Mouse (Mus musculus): ENCODE measurements around the gene Foxp1. TPM values are rescaled to one million over a fixed set of nuclear protein-coding genes. Genes with fewer than 3 reads are reported as not detected.

Gene Foxp1
- total RNA-seq, 2 experiments from 2014 or later = 69.8 to 75.1 TPM

GRCm38 (mm10) chr6:99443460-99443859, 79.1 kb downstream of the Foxp1 start:
- no peak for DNase-seq (ENCODE audit: low spot score in 2 of 2)

DNA sequence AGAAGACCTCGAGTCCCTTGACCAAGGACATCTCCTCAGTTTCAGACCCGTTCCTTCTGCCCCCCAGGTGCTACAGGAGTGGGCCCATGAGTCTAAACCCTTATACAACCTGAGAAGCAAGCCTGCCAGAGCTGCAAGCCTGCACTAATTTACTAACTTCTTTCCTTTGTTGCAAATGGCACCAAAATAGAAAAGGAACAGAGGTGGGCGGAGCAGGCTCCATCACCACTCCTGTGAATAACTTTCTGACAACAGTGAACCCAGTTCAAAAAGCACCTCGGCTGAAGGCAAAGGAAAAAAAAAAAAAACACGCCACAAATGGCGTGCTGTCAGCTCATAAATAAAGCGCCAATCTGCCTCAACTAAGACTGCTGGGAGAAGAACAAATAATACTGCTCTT, 81.4 kb downstream of the Foxp1 start:
- DNase-seq (ENCODE audit: low spot score in 2 of 2) = no peak

- no peak for DNase-seq (ENCODE audit: low spot score in 2 of 2)
Observed at GRCm38 (mm10) chr6:99440606-99441005, 81.9 kb downstream of the Foxp1 start.

GRCm38 (mm10) chr6:99439878-99440361, 82.6 kb downstream of the Foxp1 start:
- no peak for DNase-seq (ENCODE audit: low spot score in 2 of 2)

DNA sequence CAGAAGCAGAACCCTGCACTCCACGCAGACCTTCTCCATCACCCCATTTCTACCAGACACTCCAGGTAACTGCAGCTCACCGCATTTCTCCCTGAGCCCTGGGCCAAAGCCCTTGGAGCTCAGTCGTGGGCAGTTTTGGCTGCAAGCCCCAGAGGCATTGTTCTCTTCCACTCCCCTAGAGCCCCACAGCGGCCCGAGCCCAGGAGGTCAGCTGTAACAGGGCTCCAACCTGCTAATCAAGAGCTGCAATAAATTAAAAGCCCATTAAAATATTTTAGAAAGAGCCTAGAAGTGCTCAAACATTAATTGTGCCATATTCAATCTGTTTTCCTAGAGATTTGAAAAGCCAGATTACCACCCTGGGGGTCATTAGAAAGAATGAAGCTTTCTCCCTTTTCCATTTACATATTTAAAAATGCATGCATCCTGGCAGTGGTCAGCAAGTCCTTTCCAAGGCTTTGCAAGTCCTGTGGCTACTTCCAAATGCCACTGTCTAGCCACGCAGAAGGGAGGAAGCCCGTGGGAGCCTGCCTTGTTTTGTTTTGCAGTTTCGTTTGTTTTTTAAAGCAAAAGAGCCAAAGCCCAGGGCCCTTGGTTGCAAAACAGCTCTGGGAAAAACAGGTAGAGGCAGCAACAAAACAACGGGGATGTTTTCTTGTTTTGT, 83.2 kb downstream of the Foxp1 start:
- DNase-seq (ENCODE audit: low spot score in 2 of 2) = no peak

- DNase-seq (ENCODE audit: low spot score in 2 of 2) = no peak
Observed at GRCm38 (mm10) chr6:99436371-99436770, 86.2 kb downstream of the Foxp1 start.

DNA sequence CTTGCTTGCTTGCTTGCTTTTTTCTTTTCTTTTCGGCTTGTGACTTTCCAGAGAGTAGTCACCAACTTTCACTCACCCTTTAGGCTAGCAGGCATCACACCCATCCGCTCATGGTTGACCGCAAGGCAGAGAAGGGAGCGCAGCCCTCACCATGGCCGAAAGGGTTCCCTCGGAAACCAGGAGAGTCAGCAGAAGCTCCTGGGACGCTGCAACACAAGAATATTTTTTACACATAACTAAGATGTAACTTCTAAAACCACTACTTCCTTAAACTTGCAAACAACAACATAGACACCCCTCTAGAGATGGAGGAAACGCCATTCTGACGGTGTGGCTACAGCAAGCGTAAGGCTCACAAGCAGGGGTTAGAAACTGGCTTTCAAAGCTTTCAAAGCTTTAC, 87.4 kb downstream of the Foxp1 start:
- no peak for DNase-seq (ENCODE audit: low spot score in 2 of 2)

GRCm38 (mm10) chr6:99433006-99433405, 89.5 kb downstream of the Foxp1 start:
- DNase-seq (ENCODE audit: low spot score in 2 of 2) = no peak

DNA sequence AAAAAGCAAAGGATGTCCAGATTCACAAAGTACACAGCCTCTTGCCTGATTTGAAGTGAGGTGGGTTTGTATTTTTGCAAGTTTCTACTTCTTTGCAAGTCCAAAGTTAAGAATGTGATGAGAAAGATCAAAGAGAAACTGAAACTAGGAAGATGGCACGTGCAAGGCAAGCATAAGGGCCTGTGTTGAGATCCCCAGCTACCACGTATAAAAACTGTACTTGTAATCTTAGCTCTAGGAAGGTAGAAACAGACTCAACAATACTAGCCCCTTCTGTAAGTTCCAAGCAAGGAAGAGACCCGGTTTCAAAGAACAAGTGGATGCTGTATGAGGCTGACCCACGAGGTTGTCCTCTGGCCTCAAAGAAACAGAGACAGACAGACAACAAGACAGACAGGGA, 90.6 kb downstream of the Foxp1 start:
- DNase-seq (ENCODE audit: low spot score in 2 of 2) = no peak

- DNase-seq (ENCODE audit: low spot score in 2 of 2) = no peak
Observed at GRCm38 (mm10) chr6:99430560-99430959, 92.0 kb downstream of the Foxp1 start.

DNA sequence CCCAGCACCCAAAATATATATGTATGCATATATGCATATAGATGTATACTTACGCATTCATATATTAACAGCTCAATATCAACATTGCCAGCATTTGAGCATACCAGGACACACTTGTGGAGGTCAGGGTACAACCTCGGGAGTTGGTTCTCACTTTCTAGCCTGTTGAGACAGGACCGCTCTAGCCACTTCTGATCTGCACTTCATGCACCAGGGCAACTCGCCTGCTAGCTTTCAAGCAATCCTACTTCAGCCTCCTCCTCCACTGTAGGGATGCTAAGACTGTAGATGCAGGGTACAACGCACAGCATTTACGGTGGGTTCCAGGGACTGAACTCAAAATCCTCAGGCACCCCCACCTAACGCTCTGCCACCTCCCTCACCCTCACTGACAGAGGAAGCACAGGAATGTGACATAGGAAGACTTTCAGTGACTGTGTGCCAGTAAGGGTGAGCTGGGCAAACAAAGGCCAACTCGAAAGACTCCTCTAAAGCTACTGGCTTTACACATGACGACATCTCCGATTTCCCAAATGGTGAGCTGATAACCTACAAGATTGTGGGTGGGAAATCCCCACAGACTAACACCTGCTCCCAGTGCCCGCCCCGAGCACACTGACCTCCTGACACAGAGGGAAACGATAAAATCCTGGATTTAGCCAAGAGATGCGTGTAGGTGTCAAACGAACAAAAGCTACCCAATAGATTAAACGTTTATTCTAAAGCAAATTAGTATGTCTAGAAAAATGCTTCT, 93.0 kb downstream of the Foxp1 start:
- DNase-seq (ENCODE audit: low spot score in 2 of 2) = no peak

- no peak for DNase-seq (ENCODE audit: low spot score in 2 of 2)
Observed at GRCm38 (mm10) chr6:99428961-99429360, 93.6 kb downstream of the Foxp1 start.

DNA sequence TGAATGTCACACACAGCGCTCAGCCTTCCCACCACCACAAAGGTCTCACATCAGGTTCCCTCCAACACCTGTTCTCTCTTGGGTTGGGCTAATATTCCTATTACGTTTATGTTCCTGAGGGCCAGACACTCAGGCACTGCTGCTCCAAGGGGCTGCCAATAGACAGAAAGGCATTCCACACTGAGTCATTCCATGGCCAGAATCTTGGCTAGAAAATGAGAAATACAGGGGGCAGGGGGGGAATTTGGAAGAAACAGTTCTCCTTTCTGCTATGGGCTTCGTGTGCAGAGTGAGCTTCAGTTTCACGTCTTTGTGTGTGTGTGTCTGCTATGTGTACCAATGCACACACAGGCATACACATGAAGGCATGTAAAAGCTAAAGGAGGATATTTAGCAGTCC, 95.2 kb downstream of the Foxp1 start:
- no peak for DNase-seq (ENCODE audit: low spot score in 2 of 2)

DNA sequence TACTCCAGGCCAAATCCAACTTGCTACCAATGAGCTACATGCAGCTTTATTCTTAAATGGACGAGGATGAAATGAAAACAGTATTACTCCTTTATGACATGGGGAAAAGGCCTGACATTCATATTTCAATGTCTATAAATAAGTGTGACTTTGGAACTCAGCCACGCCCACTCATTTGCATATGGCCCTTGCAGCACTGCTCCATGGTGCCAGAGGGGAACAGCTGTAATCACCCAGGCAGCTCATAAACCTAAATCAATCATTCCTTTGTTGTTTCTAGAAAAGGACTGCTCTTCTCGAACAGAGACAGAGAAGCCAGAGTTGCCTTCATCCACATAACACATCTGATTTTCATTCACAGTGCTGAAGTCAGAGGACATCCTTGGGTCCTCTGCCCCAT, 97.5 kb downstream of the Foxp1 start:
- no peak for DNase-seq (ENCODE audit: low spot score in 2 of 2)

DNA sequence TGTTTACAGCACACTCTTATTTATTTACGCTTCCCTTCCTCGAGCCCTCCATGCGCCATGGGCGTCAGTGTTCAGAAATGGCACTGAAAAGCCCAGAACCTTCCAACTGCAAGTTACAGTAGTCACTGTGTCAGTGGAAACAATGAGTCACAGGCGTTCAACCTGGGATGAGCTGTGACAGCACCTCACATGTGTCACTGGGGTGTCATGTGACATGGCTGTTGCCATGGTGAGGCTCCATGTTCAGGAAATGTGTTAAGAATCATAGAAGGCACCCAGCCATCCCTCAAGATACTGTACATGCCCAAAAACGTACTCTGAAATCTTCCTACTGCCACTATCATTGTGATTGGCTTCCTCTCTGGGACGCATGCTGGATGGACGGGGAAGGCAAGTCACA, 101.9 kb downstream of the Foxp1 start:
- no peak for DNase-seq (ENCODE audit: low spot score in 2 of 2)

- no peak for DNase-seq (ENCODE audit: low spot score in 2 of 2)
Observed at GRCm38 (mm10) chr6:99412598-99412997, 109.9 kb downstream of the Foxp1 start.

GRCm38 (mm10) chr6:99409602-99410001, 112.9 kb downstream of the Foxp1 start:
- DNase-seq (ENCODE audit: low spot score in 2 of 2) = no peak

DNA sequence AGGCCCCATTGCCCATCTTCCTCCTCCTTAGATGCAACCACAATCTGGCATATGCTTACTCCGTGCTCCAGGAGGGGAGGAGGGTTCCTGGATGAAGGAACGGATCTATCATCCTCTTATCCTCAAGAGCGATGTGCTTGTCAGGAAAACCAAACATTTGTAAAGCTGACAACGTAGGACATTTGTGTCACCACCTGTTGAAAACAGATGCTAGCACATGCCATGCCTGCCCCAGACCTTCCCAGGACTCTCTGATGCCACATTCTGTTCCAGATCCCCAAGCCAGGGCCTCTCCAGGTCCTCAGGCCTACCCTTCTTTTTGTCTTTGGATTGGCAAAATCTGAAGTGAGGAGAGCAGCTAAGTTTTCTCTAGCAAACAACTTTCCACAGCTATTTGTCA, 113.6 kb downstream of the Foxp1 start:
- no peak for DNase-seq (ENCODE audit: low spot score in 2 of 2)

DNA sequence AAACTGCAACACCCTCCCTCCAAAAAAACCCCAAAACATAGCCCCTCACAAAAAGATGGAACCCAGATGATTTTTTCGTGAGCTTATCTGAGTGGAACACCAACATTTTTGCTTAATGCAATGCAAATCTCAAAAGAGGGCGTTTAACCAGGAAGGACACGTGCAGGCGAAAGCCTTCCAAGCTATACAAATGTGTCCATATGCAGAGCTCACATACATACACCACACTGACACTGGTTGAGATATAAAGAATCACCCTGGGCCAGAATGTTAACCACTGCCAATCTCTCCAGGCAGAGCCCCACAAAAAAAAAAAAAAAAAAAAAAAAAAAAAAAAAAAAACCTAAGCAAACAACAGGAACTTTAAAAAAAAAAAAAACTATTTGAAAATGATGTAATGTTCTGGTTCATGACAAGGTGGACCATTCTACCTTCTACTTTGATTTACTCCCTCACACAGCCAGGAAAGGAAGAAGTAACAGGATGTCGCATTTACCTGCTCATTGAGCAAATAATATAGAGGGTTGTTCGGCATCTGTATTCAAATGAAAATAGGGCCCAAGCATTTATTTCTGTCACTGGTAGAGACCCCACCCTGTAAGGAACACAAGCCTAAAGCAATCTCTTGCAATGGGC, 118.6 kb downstream of the Foxp1 start:
- DNase-seq (ENCODE audit: low spot score in 2 of 2) = no peak

DNA sequence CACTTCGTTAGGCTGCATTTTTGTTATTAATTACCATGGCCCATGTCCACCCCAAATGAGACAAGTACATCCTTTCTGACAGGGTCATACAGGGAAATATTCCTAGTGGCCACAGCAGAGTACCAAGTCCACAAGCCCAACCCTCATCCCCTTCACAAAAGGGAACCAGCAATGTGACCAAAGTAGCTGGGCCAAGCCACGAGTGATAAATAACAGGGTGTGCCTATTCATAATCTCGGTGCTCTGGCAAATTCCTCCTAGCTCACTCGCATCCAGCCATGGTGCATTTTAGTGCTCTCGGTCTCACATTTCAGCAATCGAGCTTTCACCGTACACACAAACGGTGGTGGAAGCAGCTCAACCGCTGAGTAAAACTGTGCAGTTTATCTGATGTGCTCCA, 119.6 kb downstream of the Foxp1 start:
- no peak for DNase-seq (ENCODE audit: low spot score in 2 of 2)

GRCm38 (mm10) chr6:99402370-99402769, 120.2 kb downstream of the Foxp1 start:
- no peak for DNase-seq (ENCODE audit: low spot score in 2 of 2)

DNA sequence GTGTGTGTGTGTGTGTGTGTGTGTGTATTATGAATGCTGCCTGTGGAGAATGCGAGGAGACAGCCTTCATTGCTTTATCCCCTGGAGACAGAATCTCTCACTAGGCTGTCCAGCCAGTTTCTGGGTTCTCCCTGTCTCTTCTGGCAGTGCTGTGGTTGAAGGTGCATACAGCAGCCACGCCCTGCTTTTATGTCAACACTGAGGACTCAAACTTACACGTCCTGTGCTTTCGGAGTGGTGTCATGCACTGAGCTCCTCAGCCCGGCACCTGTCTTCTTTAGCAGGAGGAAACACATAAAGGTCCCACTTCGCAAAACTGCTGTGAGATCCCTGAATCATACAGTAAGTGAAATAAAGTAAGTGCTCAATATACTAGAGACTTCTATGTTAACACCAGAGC, 120.7 kb downstream of the Foxp1 start:
- no peak for DNase-seq (ENCODE audit: low spot score in 2 of 2)

Data from adrenal gland, postnatal 4 days (tissue).